Mouse (Mus musculus) midbrain, embryonic 15.5 days (tissue): ENCODE results near the gene Mbd4. TPM values are rescaled to one million over a fixed set of nuclear protein-coding genes. Genes with fewer than 3 reads are reported as not detected.

ENCODE experiments used
- ATAC-seq: fragments of 200-750 bp; cut with Nextera tagmentation; replicated peaks from 2 replicates; pipeline ENCODE4 v1.8.0; 2017; ENCODE audit warnings: moderate TSS enrichment
- H3K27ac ChIP-seq: fragments of 300-500 bp; sonication (generic); 2 replicates; pipeline ENCODE4 v1.5.1; 2015; ENCODE audit warnings: mild to moderate bottlenecking, inconsistent platforms
- H3K27me3 ChIP-seq: fragments of 300-500 bp; sonication (generic); replicated peaks from 2 replicates; pipeline ENCODE4 v1.6.1; 2015; ENCODE audit warnings: inconsistent platforms
- H3K36me3 ChIP-seq: fragments of 300-500 bp; sonication (generic); replicated peaks from 2 replicates; pipeline ENCODE4 v1.6.1; 2015; ENCODE audit warnings: inconsistent platforms
- H3K4me1 ChIP-seq: fragments of 300-500 bp; sonication (generic); 2 replicates; pipeline ENCODE4 v1.6.1; 2015; ENCODE audit warnings: inconsistent platforms
- H3K4me2 ChIP-seq: fragments of 300-500 bp; sonication (generic); 2 replicates; pipeline ENCODE4 v1.6.1; 2015; ENCODE audit warnings: inconsistent platforms, mild to moderate bottlenecking, moderate library complexity
- H3K4me3 ChIP-seq: fragments of 300-500 bp; sonication (generic); 2 replicates; pipeline ENCODE4 v1.5.1; 2015; ENCODE audit warnings: mild to moderate bottlenecking, inconsistent platforms
- H3K9ac ChIP-seq: fragments of 300-500 bp; sonication (generic); 2 replicates; pipeline ENCODE4 v1.6.1; 2015; ENCODE audit warnings: mild to moderate bottlenecking, inconsistent platforms
- H3K9me3 ChIP-seq: fragments of 300-500 bp; sonication (generic); 2 replicates; pipeline ENCODE4 v1.6.1; 2016; ENCODE audit warnings: inconsistent platforms
- WGBS: fragments of 180-500 bp; shearing (Covaris S2); methylation state at CpG from one replicate; pipeline ENCODE4 v1.1.7; 2015; ENCODE audit warnings: mixed read lengths; 5-methylcytosine and 5-hydroxymethylcytosine counted together
- polyA plus RNA-seq: library from polyadenylated mRNA; unstranded; fragments of >200 nt; fragmentation: Nextera tagmentation; extraction: Ambion mirVana; gene quantifications from 2 replicates; pipeline ENCODE4 v1.2.1, GENCODE M21; 2015

Mbd4 gene
- polyA plus RNA-seq, 1 experiment from 2014 or later: 9.4 TPM

DNA sequence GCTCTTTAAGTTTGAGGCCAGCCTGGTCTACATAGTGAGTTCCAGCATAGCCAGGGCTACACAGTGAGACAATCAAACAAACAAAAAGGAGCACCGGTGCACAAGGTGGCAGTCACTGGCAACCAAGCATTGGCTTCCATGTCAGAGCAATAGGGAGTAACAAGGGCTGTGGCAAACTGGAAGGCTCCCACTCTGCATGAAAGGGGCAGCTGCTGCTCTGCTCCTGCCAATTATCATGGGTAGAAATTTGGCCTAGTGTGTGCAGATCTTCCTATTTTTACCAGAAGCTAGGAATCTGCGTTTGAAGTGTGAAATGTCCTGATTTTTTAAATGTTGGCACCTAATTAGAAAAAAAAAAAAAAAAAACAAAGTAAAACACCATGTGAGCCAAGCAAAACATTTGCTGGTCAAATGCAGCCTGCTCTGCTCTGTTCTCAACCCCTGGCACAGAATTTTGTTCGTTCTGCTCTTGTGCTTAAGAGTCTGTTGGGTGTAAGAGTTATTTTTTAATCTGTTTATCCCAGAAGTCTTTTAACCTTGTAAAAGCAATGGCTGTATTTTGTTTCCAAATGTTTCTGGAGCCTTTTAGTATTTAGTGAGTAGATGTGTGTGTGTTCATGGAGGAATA lies 2.7 kb upstream of the Mbd4 start:
- Histone ChIP-seq H3K4me2 (no peak overlapping the region), H3K9me3 (no peaks in the 10 kb centered on the region), H3K9ac (no peak overlapping the region), H3K4me1 (peaks cover 26% of the 10 kb centered on the region), H3K36me3 (no peaks in the 10 kb centered on the region), H3K27me3 (no peaks in the 10 kb centered on the region), H3K4me3 (no peak overlapping the region), H3K27ac (no peak overlapping the region)
- WGBS: 83% methylated on average over 3 of the region's 3 CpGs
- ATAC-seq: no peak

DNA sequence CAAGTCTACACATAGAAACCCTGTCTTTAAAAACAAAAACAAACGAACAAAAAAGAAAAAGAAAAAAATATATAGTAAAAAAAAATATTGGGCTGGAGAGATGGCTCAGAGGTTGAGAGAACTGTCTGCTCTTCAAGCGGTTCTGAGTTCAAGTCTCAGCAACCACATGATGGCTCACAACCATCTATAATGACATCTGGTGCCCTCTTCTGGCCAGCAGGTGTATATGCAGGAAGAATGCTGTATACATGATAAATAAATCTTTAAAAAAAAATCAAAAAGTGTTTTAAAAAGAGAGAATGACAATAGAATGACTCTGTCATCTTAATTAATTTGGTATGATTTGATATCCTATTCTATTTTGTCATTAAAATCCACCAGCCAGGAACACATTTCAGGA lies 1.3 kb upstream of the Mbd4 start:
- H3K9ac ChIP-seq: no peak overlapping the region
- WGBS: 62% methylated on average over 2 of the region's 2 CpGs

GRCm38 (mm10) chr6:115853985-115854384 lies 814 bp upstream of the Mbd4 start:
- Histone ChIP-seq H3K4me3 (peak overlapping the region; percentile 67), H3K4me1 (peaks cover 26% of the 10 kb centered on the region), H3K36me3 (0 out of 2 replicates have a peak, but pooled peaks cover 1% of the 10 kb centered on the region), H3K4me2 (peak overlapping the region; percentile 79), H3K9ac (peak overlapping the region; percentile 50), H3K9me3 (no peaks in the 10 kb centered on the region), H3K27ac (peak overlapping the region; percentile 80), H3K27me3 (no peaks in the 10 kb centered on the region)
- no peak for ATAC-seq
- 38% methylated on average over 7 of the region's 7 CpGs for WGBS

More for the DNA sequence above, 1.3 kb upstream of the Mbd4 start:
- H3K4me3 ChIP-seq: no peak overlapping the region
- H3K9me3 ChIP-seq: no peaks in the 10 kb centered on the region
- H3K36me3 ChIP-seq: no peaks in the 10 kb centered on the region
- H3K27me3 ChIP-seq: no peaks in the 10 kb centered on the region
- no peak overlapping the region for H3K4me2 ChIP-seq
- H3K27ac ChIP-seq: no peak overlapping the region
- no peak for ATAC-seq
- H3K4me1 ChIP-seq: peaks cover 26% of the 10 kb centered on the region

DNA sequence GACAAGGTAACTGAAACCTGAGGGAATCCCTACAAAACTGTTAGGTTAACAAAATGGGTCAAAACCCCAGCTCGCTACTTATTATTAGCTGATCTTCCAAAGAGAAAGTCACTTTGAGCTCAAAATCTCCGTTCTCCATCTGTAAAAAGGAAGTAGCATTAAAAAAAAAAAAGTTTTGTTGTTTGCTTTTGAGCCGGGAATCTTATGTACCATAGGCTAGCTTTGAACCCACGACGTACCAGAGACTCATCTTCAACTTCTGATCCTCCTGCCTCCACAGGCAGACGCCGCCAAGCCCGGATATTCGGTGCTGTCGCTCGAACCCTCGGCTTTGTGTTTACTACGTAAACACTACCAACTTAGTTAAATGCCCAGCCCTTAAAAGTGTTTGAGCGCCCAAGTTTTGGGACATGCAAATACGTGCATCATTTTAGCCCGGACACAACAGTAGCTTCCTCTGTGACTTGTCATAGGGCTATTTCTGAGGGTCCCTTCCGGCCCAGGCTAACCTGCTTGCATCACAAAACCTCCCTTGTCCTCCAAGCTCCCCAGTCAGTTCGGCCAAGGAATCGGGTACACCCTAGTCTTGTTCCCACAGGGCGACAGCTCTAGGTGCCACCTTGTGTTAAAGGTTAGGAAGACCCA lies 603 bp downstream of the Mbd4 start:
- ATAC-seq: no peak
- H3K4me2 ChIP-seq: peak overlapping the region; percentile 79
- H3K27ac ChIP-seq: peak overlapping the region; percentile 80
- H3K27me3 ChIP-seq: no peaks in the 10 kb centered on the region
- H3K36me3 ChIP-seq: 0 out of 2 replicates have a peak, but pooled peaks cover 5% of the 10 kb centered on the region
- WGBS: 5% methylated on average over 20 of the region's 20 CpGs
- H3K4me1 ChIP-seq: peaks cover 26% of the 10 kb centered on the region
- peak overlapping the region; percentile 67 for H3K4me3 ChIP-seq
- H3K9me3 ChIP-seq: no peaks in the 10 kb centered on the region
- peak overlapping the region; percentile 50 for H3K9ac ChIP-seq

DNA sequence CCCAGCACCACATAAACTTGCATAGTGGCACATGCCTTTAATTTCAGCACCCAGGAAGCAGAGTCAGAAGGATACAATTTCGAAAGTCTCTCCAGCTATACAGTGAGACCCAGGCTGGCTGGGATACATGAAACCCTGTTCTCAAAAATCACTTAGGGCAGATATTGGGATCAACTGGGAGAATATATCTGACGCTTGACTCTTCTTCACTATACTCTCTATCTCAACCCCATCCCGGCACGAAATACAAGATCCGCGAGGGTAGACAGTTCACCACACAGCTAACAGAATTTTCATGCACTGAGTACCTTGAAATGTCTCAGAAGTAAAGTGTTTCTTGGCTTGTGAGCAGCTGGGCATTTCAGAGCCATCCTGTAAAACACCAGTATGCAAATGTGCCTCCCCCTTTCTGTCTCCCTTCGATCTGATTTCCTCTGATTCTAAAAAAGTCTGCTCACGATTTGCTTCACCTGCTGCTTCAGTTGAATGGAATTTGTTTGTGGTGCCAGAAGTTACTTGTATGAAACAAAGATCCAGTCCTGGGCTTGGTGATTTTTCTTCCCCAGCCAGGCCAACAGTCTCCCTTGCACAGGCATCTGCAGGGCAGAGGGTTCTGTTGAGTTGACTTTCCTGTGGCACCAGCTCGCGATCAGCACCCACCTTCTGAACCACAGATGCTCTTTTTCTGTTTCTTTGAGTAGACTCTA lies 4.4 kb downstream of the Mbd4 start:
- no peak for ATAC-seq
- Histone ChIP-seq H3K27me3 (no peaks in the 10 kb centered on the region), H3K4me1 (peaks cover 15% of the 10 kb centered on the region), H3K36me3 (0 out of 2 replicates have a peak, but pooled peaks cover 5% of the 10 kb centered on the region), H3K4me2 (no peak overlapping the region), H3K27ac (0 out of 2 replicates have a peak overlapping the region, but pooled peaks have one; percentile 41), H3K4me3 (no peak overlapping the region), H3K9ac (no peak overlapping the region), H3K9me3 (no peaks in the 10 kb centered on the region)
- 93% methylated on average over 10 of the region's 10 CpGs for WGBS

DNA sequence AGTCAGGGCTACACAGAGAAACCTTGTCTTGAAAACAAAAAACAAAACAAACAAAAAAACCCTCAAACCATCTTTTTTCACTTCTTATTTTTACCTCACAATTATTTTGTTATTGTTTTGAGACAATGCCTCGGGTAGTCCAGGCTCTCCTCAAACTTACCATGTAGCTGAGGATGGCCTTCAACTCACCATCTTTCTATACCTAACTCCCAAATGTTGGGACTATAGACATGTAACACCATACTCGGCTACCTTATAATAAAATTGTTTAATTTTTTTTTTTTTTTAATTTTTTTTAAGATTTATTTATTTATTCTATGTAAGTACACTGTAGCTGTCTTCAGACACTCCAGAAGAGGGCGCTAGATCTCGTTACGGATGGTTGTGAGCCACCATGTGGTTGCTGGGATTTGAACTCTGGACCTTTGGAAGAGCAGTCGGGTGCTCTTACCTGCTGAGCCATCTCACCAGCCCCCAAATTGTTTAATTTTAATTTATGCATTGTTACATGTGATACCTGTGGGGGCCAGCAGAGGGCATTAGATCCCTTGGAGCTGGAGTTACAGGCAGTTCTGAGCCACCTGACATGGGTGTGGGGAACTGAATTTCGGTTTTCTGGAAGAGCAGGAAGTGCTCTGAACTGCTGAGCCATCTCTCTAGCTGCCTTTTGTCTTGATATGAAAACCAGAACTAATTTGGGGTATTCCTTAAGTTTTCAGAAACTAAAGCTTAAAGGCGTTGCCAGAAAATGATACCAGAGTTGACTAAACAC lies 6.3 kb downstream of the Mbd4 start:
- Histone ChIP-seq H3K27ac (no peak overlapping the region), H3K4me1 (peaks cover 2% of the 10 kb centered on the region), H3K27me3 (no peaks in the 10 kb centered on the region), H3K9ac (no peak overlapping the region), H3K4me2 (no peak overlapping the region), H3K4me3 (no peak overlapping the region), H3K9me3 (no peaks in the 10 kb centered on the region), H3K36me3 (peaks cover 5% of the 10 kb centered on the region; the same call in 1 of the 2 replicates)
- 42% methylated on average over 8 of the region's 8 CpGs for WGBS
- no peak for ATAC-seq

GRCm38 (mm10) chr6:115845006-115845405 lies 8.2 kb downstream of the Mbd4 start:
- H3K4me2 ChIP-seq: no peak overlapping the region
- H3K4me3 ChIP-seq: no peak overlapping the region
- no peak for ATAC-seq
- H3K4me1 ChIP-seq: no peaks in the 10 kb centered on the region
- 94% methylated on average over 4 of the region's 4 CpGs for WGBS
- no peaks in the 10 kb centered on the region for H3K27me3 ChIP-seq
- H3K36me3 ChIP-seq: peaks cover 5% of the 10 kb centered on the region; the same call in 1 of the 2 replicates
- no peaks in the 10 kb centered on the region for H3K9me3 ChIP-seq
- H3K27ac ChIP-seq: no peak overlapping the region
- no peak overlapping the region for H3K9ac ChIP-seq

DNA sequence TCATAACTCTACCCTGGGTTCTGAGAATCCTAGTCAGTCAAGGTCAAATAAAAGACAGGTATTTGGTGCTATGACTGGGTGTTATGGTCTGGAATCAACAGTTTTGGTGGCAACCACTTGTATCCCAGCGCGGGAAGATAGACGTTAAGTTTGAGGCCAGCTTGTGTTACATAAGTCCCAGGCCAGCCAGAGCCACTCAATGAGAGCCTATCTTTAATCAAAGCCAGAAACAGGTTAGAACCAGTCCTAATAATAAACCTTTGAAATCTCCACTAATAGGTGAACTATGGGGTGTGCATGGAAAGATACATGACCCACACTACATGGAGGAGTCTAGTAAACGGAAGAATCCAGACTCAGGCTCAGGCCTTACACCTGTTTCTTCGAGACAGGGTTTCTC lies 14.4 kb downstream of the Mbd4 start:
- H3K27me3 ChIP-seq: no peaks in the 10 kb centered on the region
- H3K9ac ChIP-seq: no peak overlapping the region
- no peak overlapping the region for H3K27ac ChIP-seq
- 61% methylated on average over 5 of the region's 5 CpGs for WGBS
- peak overlapping the region; percentile 76 for H3K4me2 ChIP-seq
- peaks cover 16% of the 10 kb centered on the region; the same call in 1 of the 2 replicates for H3K4me1 ChIP-seq
- H3K9me3 ChIP-seq: no peaks in the 10 kb centered on the region
- no peaks in the 10 kb centered on the region; the same call in 1 of the 2 replicates for H3K36me3 ChIP-seq
- peak; percentile 49 for ATAC-seq
- peak overlapping the region; percentile 40 for H3K4me3 ChIP-seq

DNA sequence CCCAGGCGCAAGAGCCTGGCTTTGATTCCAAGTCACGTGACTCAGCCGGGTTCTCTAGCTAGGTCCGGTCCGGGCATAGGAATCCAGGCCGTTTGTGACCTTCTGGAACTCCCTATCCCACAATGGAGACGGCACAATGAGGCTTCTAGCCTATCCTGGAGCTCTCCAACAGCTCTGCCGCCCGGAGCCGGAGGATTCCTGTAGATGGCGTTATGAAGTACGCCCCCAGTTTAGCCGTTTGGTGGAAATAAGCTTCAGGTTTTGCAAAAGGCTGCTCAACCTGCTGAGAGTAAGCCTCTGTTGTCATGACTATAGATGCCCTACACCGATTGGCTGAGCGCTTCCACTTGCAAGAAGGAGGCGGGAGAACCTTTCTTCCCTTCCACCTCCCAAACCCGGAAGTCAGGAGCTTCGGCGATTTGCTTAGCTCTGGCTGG lies 15.0 kb downstream of the Mbd4 start, which contains the start of gene Efcab12:
TSS of gene Efcab12 (minus strand) at position 252 of the 437 bp plus-strand sequence.
- peak within 1 kb of the TSS; percentile 65; the same call in 1 of the 2 replicates for H3K27ac ChIP-seq
- no peaks in the 10 kb centered on the region; the same call in 1 of the 2 replicates for H3K36me3 ChIP-seq
- H3K4me3 ChIP-seq: peak within 1 kb of the TSS; percentile 40
- no peaks in the 10 kb centered on the region for H3K27me3 ChIP-seq
- peaks cover 16% of the 10 kb centered on the region; the same call in 1 of the 2 replicates for H3K4me1 ChIP-seq
- H3K4me2 ChIP-seq: peak within 1 kb of the TSS; percentile 76
- under 1% methylated on average over 19 of the region's 19 CpGs for WGBS
- peak within 1 kb of the TSS; percentile 35 for H3K9ac ChIP-seq
- no peaks in the 10 kb centered on the region for H3K9me3 ChIP-seq
- peak; percentile 96 for ATAC-seq

DNA sequence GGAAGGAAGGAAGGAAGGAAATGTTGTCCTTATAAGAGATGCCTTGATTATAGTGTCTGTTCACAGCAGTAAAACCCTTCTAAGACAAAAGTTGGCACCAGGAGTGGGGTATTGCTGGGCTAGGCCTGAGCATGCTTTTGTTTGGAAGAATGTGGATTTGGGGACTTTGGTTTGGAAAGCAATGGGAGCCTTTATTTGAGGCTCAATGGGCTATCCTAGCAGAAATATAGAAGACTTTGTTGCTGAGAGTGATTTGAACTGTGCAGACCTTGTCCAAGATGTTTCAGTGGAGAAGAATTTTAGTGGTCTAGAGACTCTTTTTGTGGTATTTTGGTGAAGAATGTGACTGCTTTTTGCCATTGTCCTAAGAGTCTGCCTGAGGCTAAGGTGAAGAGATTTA lies 19.3 kb downstream of the Mbd4 start:
- ATAC-seq: no peak
- H3K9me3 ChIP-seq: no peaks in the 10 kb centered on the region
- H3K9ac ChIP-seq: no peak overlapping the region
- H3K4me1 ChIP-seq: peaks cover 16% of the 10 kb centered on the region; the same call in 1 of the 2 replicates
- H3K27ac ChIP-seq: no peak overlapping the region
- no peaks in the 10 kb centered on the region for H3K27me3 ChIP-seq
- H3K36me3 ChIP-seq: no peaks in the 10 kb centered on the region
- no peak overlapping the region for H3K4me2 ChIP-seq
- H3K4me3 ChIP-seq: no peak overlapping the region

DNA sequence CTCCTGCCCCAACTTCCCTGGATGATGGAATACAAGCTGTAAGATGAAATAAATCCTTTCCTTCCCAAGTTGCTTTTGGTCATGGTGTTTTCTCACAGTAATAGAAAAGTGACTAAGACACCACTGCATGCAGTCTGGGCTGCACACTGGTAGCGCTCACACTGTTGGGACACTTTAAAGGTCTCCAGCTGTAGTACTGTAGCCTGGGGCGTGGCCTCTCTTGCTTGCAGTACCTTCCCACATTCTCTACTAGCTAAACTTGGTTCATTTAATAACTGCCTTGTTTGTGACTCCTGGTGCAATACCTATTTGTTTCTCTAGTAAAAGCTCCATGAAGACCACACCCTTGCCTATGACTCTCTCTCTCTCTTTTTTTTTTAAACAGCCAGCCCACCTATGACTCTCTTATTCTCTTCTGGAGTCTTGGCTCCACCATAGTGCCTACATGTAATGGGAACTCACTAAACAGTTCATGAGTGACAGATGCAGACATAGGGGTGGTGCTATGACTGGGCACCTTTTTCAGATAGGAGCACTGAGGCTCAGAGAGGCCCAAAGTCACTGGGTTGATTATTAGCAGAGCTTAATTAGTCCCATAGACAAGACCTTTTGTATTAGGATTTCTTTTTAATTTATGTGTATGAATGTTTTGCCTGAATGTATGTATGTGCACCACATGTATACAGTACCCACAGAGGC lies 20.9 kb downstream of the Mbd4 start:
- Histone ChIP-seq H3K27me3 (no peaks in the 10 kb centered on the region), H3K36me3 (no peaks in the 10 kb centered on the region), H3K4me1 (0 out of 2 replicates have a peak, but pooled peaks cover 4% of the 10 kb centered on the region), H3K4me2 (no peak overlapping the region), H3K27ac (no peak overlapping the region), H3K4me3 (no peak overlapping the region), H3K9ac (no peak overlapping the region), H3K9me3 (no peaks in the 10 kb centered on the region)
- 88% methylated on average over 2 of the region's 2 CpGs for WGBS
- ATAC-seq: no peak
